Mouse (Mus musculus): ENCODE data around the gene Smim14. TPM values are rescaled to one million over a fixed set of nuclear protein-coding genes. Genes with fewer than 3 reads are reported as not detected.
"Not testable (repeated sequence)": the region's sequence is repeated elsewhere in the genome, so short reads cannot be mapped to it uniquely, and the experiment has no call there.

Gene Smim14
- polyA plus RNA-seq, 1 experiment, result 119 TPM

DNA sequence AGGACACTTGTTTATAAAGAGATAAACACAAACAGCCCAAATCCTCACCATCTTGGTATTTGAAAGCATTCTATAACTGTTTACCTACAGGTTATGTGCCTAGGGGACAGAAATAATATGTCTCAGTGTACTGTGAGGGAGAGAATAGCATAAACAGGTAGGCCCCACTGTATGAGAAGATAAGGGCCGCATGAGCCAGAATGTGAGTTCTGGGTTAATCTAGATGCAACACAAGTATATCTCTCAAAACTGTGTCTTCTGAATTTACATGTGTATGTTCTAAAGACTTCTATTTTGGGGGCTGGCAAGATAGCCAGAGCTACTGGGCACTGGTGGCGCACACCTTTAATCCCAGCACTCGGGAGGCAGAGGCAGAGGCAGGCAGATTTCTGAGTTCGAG lies 60.2 kb downstream of the Smim14 start:
- 95% methylated on average over 4 of the region's 4 CpGs for WGBS
- not testable (repeated sequence) for DNase-seq (ENCODE audit: low read depth, low spot score)

DNA sequence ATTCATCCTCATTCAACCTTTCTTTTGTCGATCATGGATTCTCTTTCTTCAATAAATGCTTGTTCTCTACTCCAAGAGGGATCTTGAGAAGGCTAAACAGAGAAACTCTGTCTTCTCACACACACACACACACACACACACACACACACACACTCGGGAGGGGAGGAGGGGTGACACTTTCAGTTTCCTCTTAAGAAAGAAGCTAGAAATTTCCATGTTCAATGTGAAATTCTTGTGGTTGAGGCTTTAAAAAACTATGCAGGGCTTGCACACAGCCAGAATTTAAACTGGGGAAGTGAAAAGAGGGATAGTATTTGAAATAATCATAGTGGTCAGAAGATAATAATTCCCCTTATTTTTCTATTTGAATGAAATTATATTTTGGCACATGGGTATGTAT lies 61.2 kb downstream of the Smim14 start:
- whole genome bisulfite sequencing, result 48% methylated on average over 2 of the region's 2 CpGs
- DNase-seq (ENCODE audit: low read depth, low spot score), result no peak

DNA sequence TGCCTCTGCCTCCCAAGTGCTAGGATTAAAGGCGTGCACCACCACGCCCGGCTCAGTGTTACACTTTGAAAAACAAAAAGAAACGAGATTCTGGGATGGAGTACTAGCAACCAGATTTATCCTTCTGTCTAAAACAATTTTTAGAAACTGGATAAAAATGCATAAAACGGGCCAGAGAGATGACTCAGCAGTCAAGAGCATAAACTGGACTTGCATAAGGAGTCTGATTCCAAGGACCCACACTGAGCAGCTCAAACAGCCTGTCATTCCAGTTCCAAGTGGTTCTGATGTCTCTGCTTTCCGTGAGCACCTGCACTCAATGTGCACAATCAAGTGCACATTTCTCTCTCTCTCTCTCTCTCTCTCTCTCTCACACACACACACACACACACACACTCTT lies 67.2 kb downstream of the Smim14 start:
- WGBS, result 78% methylated on average over 6 of the region's 6 CpGs
- DNase-seq (ENCODE audit: low read depth, low spot score), result no peak

DNA sequence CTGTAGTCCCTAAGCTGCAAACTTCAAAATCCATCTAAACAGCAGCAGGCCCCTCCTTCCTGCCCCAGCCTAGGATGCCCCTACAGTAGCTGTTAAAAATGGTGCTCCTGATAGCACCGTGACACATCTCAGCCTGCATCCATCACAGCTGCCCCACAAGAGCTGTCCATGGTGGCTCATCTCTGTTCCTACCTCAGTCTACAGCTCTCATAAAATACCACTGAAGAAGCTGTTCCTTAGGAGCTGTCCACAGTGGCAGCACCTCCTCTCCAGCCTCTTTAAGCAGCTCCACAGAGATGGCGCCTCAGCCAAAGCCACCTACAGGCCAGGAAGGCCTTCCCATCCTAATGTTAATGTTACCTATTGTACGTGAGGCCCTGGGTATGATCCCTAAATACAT lies 70.1 kb downstream of the Smim14 start:
- WGBS, result 91% methylated on average over 3 of the region's 3 CpGs
- no peak for DNase-seq (ENCODE audit: low read depth, low spot score)

DNA sequence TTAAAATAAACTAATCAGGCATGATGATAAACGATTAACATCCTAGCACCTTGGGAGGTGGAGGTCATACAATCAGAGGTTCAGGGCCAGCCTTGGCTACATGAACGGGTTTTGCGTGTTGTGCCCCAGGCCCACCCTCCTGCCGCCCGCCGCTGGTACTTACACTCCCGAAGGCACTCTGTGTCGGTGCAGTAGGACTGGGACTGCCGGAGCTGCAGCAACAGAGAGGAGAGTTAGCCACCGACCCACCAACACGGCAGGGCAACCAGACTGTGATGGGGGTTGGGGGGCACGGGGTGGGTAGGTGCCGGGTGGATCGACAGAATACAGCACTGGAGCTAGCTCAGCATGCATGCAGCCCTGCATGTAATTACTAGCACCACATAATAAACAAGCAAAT lies 76.6 kb downstream of the Smim14 start:
- 92% methylated on average over 14 of the region's 14 CpGs for WGBS

DNA sequence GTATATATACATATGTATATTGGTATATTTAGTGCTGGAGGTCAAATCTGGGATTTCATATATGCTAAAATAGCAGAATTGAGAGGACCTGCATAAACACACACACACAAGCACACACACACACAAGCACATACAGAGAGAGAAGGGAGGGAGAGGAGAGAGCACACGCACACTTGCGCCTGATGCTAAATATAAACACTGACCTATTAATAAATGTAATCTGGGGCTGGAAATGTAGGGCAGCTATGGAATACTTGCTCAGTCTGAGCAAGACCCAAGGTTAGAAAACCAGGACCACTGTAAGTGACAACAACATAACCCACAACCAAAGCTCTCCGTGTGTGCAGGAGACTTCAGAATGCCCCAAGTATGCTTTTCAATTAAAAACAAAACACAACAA lies 77.5 kb downstream of the Smim14 start:
- DNase-seq (ENCODE audit: low read depth, low spot score), result no peak
- WGBS, result 76% methylated on average over 3 of the region's 3 CpGs

More for the DNA sequence above, 76.6 kb downstream of the Smim14 start:
- DNase-seq (ENCODE audit: low read depth, low spot score), result no peak

DNA sequence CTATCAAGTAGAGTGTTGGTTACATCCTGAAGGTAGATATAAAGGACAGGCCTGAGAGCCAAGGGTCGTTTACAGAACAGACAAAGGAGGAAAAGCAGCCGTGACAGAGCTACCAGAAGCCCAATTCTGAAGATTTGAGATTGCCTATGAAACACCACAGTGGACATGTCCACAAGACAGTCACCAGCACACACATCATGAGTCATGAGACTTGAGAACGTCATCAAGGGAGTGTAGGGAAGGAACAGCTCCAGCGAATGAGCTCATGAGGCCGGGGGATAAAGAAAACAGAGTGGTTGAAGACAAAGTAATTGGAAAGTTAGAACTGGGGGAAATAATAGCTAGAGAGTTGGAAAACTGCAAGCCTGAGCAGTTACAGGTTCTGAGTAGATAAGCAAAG lies 79.1 kb downstream of the Smim14 start:
- WGBS, result 62% methylated on average over 5 of the region's 5 CpGs
- no peak for DNase-seq (ENCODE audit: low read depth, low spot score)

DNA sequence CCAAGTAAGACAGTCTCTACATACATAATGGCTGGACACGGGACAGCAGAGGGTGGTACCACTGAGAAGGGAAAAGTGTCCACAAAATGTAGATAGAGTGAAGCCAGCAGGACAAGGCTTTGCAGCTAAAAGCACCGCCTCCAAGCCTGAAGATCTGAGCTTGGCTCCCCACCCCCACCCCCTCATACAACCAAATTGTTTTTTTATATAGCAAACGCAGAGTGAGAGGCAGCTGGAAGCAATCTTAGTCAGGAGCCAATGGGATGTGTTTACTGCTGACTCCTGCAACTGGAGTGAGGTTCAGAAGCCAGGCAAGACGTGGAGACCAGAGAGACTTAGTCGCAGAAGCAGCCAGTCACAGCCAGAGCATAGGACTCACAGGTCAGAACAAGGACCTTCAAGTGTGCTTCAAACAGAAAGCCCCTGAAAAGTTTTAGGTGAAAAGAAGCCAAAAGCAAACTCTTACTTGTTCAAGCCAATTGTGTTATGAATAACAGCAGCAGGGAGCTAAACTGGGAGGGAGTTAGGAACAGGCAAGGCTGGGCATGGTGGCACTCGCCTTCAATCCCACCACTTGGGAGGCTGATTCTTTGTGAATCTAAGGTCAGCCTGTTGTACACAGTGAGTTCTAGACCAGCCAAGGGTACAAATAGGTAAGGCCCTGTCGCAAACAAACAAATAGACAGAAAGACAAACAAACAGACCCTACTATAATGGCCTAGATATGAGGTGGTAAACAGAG lies 79.7 kb downstream of the Smim14 start:
- DNase-seq (ENCODE audit: low read depth, low spot score), result no peak
- 66% methylated on average over 7 of the region's 7 CpGs for WGBS

DNA sequence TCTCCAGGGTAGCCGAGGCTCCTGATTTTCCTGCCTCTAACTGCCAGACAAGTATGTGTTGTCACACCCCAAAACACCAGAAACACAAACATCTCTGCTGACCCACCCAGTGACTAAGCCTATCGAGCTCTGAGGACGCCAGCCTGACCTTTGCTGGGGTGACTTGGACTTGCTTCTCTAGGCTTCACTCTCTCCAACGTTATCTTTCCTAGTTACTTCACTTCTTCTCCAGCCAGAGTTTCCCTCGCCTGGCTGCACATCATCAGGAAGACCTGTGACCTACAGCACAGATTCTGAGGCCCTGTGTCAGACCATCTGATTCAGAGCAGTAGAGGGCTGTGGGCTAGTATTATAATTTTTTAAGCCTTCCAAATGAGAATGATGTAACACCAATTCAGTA lies 82.2 kb downstream of the Smim14 start:
- 59% methylated on average over 5 of the region's 5 CpGs for WGBS

DNA sequence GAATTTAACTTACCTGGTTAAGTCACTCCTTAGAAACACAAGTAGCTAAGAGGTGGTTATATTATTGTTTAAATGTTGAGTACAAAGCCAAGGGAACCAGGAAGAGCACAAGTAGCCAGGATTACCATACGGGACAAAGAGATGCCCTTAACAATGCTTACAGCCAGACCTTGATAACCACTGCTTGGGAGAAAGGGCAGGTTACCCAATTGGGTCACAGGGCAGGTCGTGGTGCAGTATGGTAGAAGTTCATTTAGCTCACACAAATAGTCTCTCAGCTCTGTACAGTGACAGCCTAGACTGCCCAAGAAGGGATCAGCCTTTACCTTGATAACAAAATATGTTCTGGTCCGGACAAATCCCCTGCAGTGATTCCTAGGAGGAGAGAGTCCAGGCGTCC lies 88.0 kb downstream of the Smim14 start:
- DNase-seq (ENCODE audit: low read depth, low spot score), result no peak

More for the DNA sequence above, 82.2 kb downstream of the Smim14 start:
- DNase-seq (ENCODE audit: low read depth, low spot score), result no peak

DNA sequence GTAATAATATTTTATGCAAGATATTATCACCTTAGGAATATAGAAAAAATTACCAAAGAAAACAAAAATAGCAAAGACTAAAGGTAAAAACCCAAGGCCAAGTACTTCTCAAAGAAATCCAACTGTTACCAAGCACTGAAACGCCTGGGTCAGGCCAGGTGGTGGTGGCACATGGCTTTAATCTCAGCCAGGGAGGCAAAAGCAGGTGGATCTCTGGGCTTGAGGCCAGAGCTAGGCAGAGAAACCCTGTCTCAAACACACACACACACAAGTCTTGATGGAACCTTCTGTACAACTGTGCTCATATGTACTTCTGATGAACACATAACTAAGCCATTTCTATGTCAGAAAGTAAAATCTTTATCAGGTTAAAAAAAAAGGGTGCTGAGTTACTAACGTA lies 89.2 kb downstream of the Smim14 start:
- WGBS, result 78% methylated on average over 2 of the region's 2 CpGs
- no peak for DNase-seq (ENCODE audit: low read depth, low spot score)

More for the DNA sequence above, 88.0 kb downstream of the Smim14 start:
- WGBS, result 86% methylated on average over 4 of the region's 4 CpGs

DNA sequence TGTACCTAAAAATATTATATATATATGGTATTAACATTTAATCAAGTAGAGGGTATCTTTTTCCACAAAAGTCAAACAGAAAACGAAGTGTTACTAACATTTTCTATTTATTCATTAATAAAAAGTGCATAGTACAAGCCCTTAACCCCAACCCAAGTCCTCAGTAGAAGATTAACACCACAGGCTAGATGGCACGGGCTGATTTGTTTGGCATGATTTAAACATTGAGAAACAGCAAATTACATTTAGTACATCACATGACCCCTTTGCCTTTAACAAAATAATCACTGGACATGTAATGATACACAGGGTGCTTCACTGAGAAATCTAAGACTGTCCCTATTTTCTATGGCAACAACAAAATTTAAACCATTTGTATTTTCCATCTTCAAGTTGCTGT lies 90.2 kb downstream of the Smim14 start:
- WGBS, result 79% methylated on average over 2 of the region's 2 CpGs
- no peak for DNase-seq (ENCODE audit: low read depth, low spot score)

DNA sequence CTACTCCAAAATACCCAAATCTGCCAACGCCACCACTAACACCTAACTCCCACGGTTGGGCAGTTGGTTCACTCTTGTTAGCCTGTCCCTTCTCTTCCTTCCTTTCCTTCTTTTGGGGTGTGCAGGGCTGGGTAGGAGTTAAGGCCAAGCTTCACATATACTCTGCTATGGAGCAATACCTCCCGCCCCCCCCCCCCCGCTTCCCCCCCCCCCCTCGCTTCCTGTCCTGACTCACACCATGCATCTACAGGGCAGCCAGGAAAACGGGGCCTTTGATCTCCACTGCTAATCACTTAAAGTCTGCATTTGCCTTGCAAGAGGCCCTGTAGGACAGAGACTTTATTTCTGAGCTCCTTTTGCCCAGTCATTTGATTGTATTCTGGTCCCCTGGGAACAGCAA lies 92.0 kb downstream of the Smim14 start:
- 48% methylated on average over 3 of the region's 6 CpGs for WGBS

DNA sequence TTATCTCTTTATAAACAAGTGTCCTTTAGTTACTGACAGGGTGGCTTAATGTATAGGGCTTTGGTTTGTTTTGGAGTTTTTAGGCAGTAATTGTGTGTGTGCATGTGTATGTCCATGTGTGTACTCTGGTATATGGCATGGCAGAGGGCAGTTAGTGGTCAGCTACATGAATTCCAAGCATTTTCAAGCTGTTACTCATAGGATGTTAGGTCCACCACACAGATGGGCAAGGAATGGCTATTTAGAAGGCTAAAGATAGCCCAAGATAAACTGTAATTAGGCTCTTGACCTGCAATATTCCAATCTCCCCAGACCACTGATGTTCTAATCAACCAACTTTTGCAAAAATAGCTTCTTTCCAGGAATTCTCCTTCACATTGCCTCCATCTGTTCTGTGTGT lies 98.9 kb downstream of the Smim14 start:
- no peak for DNase-seq (ENCODE audit: low read depth, low spot score)

More for the DNA sequence above, 92.0 kb downstream of the Smim14 start:
- DNase-seq (ENCODE audit: low read depth, low spot score), result no peak

DNA sequence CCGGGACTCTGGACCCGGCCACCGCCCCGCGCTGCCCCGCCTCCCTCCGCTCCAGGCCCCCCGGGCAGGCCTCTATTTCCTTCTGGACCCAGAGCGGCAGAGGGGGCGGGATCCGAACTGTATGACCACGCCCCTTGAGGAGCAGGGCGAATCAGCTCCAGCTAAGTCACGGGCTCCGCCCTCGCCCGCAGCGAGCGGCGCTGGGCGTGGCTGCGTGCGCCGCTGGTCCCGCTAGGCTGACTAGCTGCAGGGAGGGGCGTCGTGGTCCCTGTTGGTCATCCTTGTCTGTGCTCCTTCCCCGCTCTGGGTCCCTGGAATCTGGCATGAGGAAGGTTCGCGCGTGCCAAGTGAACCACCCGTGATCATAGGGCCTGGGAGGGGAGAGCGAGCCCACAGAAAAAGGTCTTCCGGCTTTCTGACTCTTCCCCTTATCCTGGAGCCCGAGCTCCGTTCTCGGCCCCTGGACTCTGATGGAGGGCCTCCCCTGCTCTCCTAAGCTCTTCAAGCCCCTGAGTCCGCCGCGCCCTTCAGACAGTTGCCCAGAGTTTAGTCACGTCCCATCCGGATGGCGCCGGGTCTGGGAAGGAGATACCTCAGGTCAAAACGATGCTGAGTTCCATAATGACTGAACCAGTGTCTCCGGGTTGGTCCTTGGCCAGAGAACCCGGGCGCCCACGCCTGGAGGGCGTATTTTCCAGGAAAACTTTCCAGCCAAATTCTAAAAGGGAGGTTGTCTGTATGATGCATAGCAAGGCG lies 101.0 kb downstream of the Smim14 start, which contains the start of gene Ugdh:
TSS of gene Ugdh (minus strand) at position 144 of the 756 bp plus-strand sequence.
- under 1% methylated on average over 51 of the region's 51 CpGs for WGBS

DNA sequence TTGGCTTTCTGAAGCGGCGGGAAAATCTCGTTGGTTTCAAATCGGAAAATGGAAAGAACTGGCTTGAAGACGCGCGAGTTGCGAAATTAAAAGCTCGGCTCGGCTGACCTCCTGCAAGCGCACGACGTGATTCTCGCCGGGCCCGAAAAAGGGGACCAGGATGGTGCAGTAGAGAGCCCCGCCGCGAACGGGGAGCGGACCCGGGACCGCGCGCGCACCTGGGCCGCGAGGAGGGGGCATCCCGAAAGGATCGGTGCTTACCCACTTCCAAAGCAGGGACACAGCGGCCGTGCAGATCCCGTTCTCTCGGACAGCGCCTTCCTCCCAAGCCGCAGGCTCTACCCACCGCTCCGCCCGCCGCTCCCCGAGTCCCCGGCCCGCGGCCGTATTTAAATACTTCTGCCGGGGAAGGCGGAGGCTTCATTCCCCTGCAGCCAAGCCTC lies 101.6 kb downstream of the Smim14 start:
- WGBS, result under 1% methylated on average over 44 of the region's 47 CpGs
- no peak for DNase-seq (ENCODE audit: low read depth, low spot score)

More for the DNA sequence above, 101.0 kb downstream of the Smim14 start, which contains the start of gene Ugdh:
- no peak for DNase-seq (ENCODE audit: low read depth, low spot score)

DNA sequence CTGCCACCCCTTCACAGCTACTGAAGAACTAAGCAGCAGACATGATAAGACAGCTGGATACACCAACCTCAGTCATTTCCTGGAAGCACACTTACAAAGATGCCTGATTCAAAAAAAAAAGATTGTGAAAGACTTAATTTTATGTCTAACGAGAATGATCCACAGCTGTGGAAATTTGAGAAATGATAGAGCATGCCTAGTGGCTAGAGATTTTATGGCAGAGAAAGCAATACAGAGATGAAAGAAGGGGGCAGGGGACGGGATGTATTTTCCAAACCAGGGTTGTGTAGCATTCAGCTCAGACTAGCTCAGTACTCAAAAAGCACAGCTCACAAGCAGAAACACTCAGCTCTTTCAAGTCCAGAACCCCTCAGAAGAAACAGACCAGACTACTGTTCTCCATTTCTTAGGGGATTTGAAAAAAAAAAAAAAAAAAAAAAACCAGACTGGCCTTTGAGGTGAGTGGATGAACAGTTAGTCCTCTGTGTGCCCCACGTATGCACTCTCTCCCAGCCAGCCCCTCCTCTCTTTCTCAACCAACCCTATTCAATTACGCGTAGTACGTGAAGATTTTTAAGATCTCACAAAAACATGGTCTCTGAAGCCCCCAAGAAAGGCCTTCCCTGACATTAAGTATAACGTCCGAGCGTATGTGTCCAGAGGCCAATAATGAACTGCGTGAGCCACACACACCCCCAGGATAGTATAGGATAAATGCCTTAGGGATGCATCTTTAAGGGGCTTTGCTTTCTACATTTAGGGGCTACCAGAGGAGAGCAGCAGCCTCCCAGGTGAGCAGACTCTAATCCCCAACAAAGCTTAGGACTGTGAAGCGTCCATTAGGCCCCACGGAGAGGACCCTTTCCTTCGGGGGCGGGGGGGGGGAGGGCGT lies 102.3 kb downstream of the Smim14 start:
- WGBS, result 4% methylated on average over 15 of the region's 15 CpGs
- DNase-seq (ENCODE audit: low read depth, low spot score), result no peak

DNA sequence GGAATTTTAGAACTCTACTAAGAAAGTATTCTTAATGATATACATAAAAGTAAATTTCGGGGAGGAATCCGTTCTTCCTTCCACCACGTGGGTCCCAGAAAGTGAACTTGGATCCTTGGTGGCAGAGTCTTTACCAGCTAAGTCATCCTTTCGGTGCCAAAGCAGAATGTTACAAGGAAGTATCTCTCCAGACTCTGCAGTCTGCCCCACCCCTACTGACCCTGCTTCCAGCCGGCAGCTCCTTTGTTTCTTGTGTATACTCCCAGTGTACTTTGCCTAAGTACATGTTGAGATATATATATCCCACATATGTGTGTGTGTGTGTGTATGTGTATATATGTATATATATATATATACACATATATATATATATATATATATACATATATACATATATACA lies 107.5 kb downstream of the Smim14 start:
- no peak for DNase-seq (ENCODE audit: low read depth, low spot score)
- 26% methylated on average over 5 of the region's 5 CpGs for WGBS

DNA sequence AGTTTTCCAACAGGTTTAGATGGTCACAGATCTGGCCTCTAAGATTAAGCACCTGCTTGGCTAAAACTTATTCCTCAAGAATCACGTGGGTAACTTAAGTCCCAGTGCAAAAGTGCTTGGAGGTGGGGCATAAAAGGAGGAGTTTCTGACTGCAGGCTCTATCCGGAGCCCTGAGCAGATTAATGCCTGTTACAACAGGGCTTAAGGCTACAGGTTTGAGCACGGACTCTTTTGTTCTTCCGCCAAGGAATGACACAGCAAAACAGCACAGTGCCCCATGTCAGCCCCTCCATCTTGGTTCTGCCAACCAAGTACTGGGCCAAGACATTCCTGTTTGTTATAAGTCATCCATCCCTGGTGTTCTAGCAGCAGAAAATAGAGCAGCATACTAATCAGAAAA lies 108.7 kb downstream of the Smim14 start:
- no peak for DNase-seq (ENCODE audit: low read depth, low spot score)
- WGBS, result 27% methylated on average over 4 of the region's 4 CpGs

DNA sequence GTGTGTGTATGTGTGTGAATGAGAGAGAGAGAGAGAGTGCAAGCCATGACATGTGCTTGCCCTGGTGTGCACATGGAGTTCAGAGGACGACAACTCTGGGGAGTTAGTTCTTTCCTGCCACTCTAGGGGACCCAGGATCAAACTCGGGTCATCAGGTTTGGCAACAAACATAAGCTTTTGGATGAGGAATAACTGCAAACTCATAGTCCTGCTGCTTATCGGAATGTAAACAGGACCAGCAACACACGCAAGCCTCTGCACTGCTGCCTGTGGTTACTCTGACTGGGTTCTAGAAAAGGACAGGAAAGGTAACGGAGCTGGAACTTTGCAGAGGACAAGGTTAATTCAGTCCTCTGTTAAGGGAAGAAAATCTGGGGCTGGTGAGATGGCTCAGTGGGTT lies 111.7 kb downstream of the Smim14 start:
- 70% methylated on average over 5 of the region's 5 CpGs for WGBS
- DNase-seq (ENCODE audit: low read depth, low spot score), result no peak

Measured in large intestine, adult 2 months (tissue).